Mouse (Mus musculus) adrenal gland, adult (tissue): ENCODE results near the gene Hpgd.

Source experiments
- DNase-seq, 2 experiments: peaks; one replicate each; pipeline ENCODE4 v3.0.0; 2022 to 2023; ENCODE audit warnings: low spot score in 1 of 2; ENCODE audit not compliant: inconsistent age in 2 of 2

The Hpgd gene

GRCm38 (mm10) chr8:56323276-56323675 is 28.9 kb downstream of the Hpgd start:
- DNase-seq: no peak

GRCm38 (mm10) chr8:56327709-56328108 is 33.3 kb downstream of the Hpgd start:
- DNase-seq: no peak

- no peak for DNase-seq
Observed at GRCm38 (mm10) chr8:56328130-56328542, 33.8 kb downstream of the Hpgd start.

GRCm38 (mm10) chr8:56335390-56336000 is 41.1 kb downstream of the Hpgd start:
- DNase-seq: no peak

GRCm38 (mm10) chr8:56336771-56337170 is 42.4 kb downstream of the Hpgd start:
- no peak for DNase-seq

GRCm38 (mm10) chr8:56343505-56343904 is 49.1 kb downstream of the Hpgd start:
- DNase-seq: no peak

GRCm38 (mm10) chr8:56343940-56344339 is 49.6 kb downstream of the Hpgd start:
- DNase-seq: no peak

- no peak for DNase-seq
Observed at GRCm38 (mm10) chr8:56344359-56344758, 50.0 kb downstream of the Hpgd start.

- no peak for DNase-seq
Observed at GRCm38 (mm10) chr8:56345641-56346420, 51.4 kb downstream of the Hpgd start.

GRCm38 (mm10) chr8:56363180-56363579 is 68.8 kb downstream of the Hpgd start:
- no peak for DNase-seq
